Mouse (Mus musculus): Measurements from ENCODE around the gene Thap4. TPM values are rescaled to one million over a fixed set of nuclear protein-coding genes. Genes with fewer than 3 reads are reported as not detected.

Gene Thap4
- total RNA-seq, 2 experiments from 2014 or later, result 14.0 to 19.5 TPM

DNA sequence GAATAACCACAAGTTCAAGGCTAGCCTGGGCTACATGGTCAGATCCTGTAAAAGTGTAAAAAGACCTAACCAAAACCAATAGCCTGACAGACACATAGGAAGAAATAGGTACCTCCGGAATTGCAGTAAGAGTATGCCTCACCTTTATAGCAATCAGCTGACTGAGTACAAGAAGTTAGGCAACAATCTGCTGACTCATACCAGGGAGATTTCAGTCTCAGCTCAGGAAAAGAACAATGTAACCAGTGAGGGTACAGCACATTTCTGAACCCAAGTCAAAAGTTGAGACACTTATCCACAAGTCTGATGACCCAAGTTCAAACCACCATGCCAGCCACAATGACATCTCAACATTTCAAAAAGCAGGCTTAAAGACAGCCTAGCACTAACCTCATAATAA lies 6.1 kb downstream of the Thap4 start:
- ATAC-seq (ENCODE audit: poor library complexity, severe bottlenecking), result peak; percentile 92

DNA sequence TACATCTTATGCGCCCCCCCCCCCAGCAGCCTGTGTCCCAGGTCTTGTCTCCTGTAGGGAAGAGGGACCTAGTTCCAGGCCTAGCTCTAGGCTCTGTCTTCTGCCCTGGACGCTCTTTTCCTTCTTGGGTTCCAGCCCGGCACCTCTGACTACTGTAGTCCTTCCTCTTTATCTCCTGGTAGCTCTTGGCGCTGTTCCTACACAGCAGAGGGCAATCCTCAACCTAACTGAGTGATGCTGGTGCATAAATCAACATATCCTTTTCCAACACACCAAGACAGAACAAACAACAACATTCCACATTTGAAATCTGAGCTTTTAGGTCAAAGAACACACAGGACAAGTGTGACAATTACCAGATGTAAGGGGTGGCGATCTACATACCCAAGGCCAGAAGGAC lies 8.5 kb downstream of the Thap4 start:
- ATAC-seq (ENCODE audit: poor library complexity, severe bottlenecking), result no peak

DNA sequence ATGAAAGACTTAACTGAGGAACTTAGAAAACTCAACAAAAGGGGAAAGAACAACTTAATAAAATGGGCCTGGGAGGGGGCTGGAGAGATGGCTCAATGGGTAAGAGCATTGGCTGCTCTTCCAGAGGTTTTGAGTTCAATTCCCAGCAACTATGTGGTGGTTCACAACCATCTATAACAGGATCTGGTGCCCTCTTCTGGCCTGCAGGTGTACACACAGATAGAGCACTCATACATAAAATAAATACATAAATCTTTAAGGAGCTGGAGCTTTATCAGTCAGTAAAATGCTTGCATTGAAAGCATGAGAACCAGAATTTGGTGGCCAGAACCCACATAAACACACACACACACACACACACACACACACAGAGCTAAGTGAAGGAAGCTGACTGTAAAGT lies 11.8 kb downstream of the Thap4 start:
- ATAC-seq (ENCODE audit: poor library complexity, severe bottlenecking), result no peak

DNA sequence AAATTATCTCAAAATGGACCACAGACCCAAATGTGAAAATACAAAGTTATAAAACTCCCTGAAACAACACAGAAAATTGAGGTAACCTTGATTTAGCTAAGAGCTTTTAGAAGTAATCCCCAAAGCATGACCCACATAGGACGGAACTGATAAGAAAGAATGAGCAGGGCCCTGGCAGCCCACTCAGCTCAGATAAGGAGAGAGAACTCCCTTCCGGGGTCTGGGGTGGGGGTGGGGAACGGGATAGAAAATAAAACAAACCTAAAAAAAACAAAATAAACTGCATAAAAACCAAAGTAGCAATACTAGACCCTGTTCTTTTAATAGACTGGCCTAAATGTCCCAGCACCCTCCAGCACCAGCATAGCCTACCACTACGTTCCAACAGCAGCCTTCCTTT lies 12.7 kb downstream of the Thap4 start:
- no peak for ATAC-seq (ENCODE audit: poor library complexity, severe bottlenecking)

DNA sequence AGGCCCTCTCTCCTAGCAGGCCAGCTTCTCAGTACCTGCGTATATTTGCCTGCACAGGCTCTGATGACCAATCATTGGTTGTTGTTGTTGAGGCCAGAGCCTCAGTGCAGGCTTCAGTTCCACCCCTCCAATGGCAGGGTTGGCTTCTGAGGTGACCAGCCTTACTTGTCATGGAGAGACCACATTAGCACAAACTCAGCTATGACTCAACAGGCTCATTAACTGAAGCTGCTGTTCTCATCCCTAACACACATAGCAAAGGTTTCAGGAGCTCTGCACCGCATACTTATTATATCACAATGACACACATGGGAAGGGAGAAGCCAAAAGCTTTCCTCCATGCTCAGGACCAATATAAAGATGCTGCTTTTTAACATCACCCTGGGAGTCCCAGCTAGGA lies 14.0 kb downstream of the Thap4 start:
- no peak for ATAC-seq (ENCODE audit: poor library complexity, severe bottlenecking)

DNA sequence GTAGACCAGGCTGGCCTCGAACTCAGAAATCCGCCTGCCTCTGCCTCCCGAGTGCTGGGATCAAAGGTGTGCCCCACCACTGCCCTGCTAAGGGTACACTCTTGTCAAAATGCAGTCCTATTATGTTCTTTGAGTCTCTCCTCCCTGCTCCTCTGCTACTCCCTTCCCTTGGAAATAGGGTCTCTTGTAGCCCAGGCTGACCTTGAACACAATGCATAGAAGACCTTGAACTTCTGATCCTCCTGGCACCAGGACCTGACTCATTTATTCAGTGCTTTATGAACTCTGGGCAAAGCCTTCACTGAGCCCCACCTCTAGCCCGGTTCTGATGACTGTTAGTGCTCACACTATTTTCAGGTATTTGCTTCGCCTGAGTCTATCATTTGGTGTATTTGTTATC lies 17.0 kb downstream of the Thap4 start:
- no peak for ATAC-seq (ENCODE audit: poor library complexity, severe bottlenecking)

DNA sequence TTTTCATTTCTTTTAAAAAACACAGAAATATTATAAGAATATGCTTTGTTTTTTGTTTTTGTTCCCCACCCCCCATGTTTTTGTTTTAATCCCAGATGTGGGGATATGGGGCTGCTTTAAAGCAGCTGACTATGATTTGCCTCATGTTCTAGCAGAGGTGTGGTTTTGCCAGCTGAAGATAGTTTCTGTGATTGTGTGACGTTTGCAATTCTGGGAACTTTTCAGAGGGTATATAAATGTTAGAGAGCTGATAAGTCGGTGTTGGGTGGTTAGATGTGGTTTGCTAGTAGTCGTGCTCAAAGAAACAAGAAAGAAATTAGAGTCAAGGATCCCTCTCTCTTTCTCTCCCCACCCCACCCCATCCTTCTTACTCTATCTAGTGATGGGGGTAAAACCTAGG lies 18.8 kb downstream of the Thap4 start:
- ATAC-seq (ENCODE audit: poor library complexity, severe bottlenecking), result no peak

DNA sequence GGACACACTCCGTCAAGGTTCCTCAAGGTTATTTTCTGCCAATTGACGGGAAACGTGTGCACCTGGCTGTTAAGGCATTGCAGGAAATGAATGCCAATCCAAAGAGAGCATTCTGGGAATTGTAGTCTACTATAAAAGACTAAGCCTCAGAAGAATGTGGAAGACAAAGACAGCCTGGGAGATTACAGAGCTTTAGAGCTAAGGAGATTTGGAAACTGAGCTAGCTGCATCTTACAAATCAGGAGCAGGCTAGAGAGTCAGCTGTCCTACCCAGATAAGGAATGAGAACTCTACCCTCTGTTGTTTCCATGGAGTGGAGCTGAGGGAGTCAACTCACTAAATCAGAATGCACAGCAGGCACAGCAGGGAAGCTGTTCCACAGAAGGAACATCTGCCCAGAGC lies 22.8 kb downstream of the Thap4 start:
- no peak for ATAC-seq (ENCODE audit: poor library complexity, severe bottlenecking)

DNA sequence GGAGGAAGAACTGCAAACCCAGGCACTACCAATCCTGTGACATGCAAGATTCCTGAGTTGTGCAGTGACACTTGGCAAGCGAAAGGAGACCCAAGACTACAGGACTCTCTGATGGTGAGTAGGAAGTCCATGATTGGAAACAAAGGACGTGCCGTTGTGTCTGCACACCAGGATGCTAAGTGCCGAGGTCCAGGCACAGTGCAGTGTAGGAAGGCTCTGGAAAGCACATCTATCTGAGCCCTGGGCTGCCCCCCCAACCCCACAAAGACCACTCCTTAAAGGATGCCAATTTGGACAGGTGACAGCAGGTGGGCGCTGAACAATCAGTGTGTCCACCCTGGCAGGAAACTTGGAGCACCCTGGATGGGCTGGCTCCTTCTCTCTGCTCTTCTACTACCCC lies 23.6 kb downstream of the Thap4 start:
- ATAC-seq (ENCODE audit: poor library complexity, severe bottlenecking), result no peak

DNA sequence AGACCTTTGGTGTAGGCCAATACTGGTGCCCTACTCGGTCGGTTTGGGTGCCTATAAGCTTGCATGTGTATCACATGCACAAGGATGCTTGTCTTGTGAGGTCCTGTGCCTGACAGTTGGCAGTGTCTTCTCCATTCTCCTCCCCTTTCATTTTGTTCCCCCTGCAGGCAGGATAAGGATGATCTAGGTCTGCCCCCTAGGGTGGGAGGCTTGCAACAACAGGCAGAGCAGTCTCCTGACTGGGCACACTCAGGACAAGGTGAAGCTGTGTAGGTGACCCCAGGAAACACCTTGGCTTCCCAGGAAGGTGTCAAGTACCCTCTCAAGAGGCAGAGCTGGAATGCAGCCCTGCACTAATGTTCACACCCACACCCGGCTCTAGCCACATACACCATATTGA lies 27.7 kb downstream of the Thap4 start:
- peak; percentile 95 for ATAC-seq (ENCODE audit: poor library complexity, severe bottlenecking)

DNA sequence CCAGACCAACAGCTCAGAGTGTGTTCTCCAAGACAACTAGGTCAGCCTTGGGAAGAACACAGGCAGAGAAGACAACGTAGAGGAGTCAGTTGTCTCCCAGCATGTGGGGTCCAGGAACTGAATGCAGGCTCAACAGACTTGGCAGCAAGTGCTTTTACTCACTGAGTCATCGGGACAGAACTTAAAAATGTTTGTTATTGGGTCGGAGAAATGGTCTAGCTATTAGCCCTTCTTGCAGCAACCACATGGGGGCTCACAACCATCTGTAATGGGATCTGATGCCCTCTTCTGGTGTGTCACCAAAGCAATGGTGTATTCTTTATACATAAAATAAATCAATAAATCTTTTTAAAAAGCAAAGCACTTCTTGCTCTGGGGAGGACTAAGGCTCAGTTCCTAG lies 28.5 kb downstream of the Thap4 start:
- no peak for ATAC-seq (ENCODE audit: poor library complexity, severe bottlenecking)

DNA sequence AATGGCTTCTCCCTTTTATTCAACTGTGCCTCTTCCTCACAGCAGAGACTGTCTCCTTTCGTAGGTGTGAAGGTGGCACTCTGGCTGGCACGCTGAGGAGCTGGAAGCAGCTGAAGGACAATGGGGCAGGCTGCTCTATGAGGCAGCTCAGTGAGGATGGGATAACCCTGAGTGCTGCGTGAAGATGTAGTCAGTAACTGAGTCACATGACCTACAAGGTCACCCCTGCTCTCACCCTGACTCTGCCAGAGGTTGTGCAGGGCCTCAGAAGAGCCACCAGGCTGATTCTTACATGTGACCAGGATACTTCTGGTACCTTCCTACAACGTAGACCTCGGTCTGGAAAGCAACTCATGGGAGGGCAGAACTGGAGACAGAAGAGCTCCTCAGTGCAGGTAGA lies 29.0 kb downstream of the Thap4 start:
- ATAC-seq (ENCODE audit: poor library complexity, severe bottlenecking), result no peak

DNA sequence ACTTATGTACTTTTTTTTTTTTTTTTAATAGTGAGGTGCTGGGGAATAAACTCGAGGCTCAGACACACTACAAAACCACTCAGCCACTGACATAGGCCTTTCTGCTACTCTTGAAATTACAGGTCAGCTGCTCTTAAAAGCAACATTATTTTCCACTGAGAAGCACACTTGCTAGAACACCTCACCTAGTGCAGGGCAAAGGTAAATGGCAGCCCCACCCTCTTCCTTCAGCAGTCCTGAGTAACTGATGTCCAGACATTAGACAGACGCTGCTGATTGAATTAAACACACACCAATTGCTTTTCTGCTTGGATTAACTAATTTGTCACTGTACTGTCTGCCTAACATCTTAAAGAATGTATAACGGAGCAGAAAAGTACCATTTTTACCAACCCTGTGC lies 30.0 kb downstream of the Thap4 start:
- ATAC-seq (ENCODE audit: poor library complexity, severe bottlenecking), result no peak

DNA sequence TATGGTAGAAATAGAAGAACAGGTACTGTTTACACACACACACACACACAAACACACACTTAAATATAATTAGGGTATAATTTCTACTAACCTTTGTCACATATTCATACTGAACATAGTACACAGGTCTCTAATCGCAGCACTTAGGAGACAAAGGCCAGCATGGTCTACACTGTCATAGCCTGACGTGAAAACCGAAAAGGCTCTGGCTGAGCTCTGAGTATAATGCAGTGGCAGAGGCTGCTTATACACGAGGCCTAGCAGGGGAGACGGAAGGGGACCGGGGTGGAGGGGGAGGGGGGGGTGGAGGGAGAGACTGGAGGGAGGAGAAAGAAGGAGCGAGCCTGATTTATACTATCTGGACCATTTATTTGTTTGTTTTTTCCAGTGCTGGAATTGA lies 33.1 kb downstream of the Thap4 start:
- no peak for ATAC-seq (ENCODE audit: poor library complexity, severe bottlenecking)

DNA sequence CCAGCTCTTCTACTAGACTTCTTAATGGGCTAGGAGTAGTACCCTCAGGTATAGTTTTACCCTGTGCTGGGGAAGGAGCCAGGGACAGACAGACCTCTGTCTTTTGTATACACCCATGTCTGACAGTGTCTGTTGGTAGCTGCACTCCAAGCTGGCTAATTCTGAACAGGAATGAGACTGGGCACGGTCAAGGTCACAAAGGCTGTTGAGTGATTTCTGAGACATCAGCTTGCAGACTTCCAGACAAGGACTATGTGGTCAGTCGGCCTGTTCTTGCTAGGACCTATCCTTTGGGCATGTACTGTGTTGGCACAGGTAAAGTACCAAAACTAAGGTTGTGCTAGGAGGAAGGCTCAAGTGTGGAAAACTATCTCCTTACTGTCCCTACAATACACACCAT lies 38.5 kb downstream of the Thap4 start:
- ATAC-seq (ENCODE audit: poor library complexity, severe bottlenecking), result no peak

DNA sequence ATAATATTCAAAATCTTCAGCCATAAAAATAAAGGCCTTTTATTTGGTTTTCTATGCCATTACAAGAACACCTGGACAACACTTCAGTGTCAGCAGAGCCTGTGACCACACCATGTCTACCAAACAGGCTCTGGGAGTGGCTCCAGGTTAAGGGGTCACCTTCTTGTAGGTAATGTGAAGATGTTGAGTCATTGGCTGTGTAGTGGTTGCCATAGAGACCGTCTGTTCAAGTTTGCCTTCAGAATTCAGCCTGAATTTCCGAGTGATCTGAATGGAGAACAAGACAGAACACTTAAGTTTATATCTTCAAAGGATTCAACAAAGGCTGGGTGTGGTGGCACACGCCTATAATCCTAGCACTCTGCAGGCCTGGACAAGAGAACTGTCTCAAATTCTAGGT lies 49.3 kb downstream of the Thap4 start:
- no peak for ATAC-seq (ENCODE audit: poor library complexity, severe bottlenecking)

DNA sequence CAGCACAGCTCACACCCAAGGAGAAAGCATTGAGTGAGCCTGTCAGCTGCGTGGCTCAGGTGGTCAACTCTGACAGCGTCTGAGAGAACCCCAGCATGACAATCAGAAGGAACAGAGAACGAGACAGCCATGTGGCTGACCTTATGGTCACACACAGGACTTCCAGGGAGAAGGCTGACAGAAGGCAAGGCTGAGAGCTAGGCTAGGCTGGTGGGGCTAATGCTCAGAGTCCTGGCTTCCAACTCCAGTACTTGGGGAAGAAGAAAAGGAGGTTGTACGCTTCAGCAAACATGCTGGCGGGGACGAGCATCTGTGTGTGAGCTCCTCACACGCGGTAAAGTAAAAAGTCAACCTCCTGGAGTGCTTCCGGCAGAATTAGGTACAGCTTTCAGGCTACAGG lies 50.3 kb downstream of the Thap4 start:
- ATAC-seq (ENCODE audit: poor library complexity, severe bottlenecking), result no peak

DNA sequence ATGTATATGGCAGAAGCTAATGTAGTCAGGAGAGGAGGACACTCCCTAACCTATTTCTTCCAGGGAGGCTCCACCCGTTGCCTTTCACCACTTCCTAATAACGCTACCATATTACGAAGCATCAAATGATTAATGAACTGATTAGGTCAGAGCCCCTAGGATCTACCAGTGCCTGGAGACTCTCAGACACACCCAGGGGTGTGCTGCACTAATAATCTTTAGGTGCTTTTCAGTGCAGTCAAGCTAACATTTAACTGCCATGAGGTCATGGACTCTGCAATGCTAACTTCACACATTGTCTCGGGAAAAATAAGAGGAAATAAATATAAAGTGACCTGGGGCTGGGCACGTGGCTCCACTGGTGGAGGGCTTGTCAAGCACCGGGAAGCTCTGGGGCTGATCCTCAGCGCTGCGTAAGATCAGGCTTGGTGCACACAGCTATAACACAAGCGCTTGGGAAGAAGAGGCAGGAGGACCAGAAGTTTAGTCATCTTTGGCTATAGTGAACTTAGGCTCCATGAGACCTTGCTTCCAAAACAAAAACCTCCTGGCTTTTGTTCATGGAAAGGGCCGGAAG lies 51.1 kb downstream of the Thap4 start:
- no peak for ATAC-seq (ENCODE audit: poor library complexity, severe bottlenecking)

DNA sequence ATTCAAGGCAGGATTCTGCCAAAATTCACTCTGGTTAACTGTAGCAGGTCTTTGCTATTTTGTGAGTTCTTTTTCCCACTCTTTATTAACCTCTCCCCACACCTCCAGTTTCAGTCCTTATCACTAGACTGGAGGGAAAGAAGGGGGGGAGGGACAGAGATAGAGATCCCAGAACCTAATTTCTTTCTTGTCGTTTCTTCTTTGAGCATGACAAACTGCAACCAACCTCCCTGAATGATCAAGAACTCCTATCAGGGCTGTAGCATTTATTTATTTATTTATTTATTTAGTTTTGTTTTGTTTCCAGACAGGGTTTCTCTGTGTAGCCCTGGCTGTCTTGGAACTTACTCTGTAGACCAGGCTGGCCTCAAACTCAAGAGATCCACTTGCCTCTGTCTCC lies 52.6 kb downstream of the Thap4 start:
- ATAC-seq (ENCODE audit: poor library complexity, severe bottlenecking), result no peak

DNA sequence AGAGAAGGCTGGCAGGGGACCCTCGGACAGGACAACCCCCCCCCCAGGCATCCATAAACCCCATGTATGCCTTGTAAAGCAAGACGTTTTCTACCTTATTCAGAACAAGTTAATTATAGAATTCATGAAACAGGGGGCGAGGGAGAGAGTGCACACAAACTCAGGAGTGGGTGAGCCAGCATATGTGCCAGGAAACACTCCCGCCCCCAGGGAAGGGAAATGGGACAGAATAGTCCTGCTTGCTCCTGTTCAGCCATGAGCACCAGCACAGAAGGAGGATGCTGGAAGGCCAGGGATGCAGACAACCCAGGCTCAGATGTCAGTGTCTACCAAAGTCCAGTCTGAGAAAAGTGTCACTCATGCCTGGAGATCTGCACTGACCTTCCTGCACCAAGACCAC lies 55.5 kb downstream of the Thap4 start:
- no peak for ATAC-seq (ENCODE audit: poor library complexity, severe bottlenecking)

DNA sequence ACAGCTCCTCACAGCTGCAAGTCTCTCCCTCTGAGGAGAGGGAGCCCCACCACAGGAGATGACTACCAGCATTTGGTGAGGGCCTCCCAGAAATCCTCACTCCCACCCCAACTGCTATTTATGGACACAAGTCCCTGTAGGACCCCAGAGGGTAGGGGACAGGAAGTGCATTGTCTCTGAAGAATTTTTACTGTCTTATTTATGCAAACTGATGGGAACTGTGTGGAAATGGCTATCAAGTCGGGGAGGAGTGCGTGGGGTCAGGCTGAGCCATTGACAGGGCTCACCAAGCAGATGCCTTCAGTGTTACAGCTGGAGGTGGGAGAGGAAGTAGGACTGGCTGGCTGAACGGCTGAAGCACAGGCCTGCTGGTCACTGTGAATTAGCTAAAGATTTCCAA lies 57.3 kb downstream of the Thap4 start:
- ATAC-seq (ENCODE audit: poor library complexity, severe bottlenecking), result no peak

DNA sequence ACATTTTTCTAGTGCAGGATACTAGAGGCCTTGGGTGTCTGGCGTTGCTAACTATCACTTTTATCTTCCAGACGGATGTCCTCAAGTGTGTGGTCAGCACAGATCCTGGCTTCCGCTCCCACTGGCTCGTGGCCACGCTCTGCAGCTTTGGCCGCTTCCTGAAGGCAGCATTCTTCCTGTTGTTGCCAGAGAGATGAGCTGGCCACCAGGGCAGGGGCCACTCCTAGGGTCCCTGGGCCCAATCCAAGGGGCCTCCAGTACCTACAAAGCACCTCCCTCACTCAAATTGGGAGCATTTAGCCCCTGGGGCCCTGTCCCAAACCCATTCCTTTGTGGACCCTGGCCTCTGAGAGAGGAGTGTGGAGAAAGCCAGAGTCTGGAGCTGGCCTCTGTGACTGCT lies 59.7 kb downstream of the Thap4 start:
- no peak for ATAC-seq (ENCODE audit: poor library complexity, severe bottlenecking)

DNA sequence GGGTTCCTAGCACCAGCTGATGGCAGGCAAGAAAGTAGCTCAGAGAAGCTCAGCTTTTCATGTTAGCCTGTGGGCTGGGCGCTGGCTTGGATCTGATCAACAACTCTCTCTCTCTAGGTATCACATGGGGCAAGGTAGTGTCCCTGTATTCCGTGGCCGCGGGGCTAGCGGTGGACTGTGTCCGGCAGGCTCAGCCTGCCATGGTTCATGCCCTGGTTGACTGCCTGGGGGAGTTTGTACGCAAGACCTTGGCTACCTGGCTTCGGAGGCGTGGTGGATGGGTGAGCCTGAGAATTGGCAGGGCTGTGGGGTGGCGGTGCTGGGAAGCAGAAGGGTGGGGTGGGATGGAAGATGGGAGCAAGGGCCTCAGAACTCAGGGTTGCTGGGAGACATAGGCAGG lies 60.7 kb downstream of the Thap4 start:
- no peak for ATAC-seq (ENCODE audit: poor library complexity, severe bottlenecking)

DNA sequence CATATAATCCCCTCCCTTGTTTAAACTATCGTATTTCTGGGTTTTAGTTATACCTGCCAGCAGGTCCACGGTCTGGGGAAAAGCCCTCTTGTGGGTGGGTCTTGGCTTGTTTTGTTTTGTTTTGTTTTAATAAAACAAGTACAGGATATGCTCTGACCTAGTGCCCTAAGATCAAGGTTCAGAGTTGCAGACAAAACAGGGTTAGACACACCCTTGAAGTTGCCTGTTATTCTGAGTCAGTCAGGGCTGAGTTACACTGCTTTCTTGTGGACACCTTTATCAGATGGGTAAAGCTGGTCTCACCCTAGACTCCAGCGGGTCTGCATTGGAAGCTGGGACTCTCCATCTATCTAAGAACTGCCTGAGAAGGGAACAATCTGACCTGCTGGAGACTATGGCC lies 61.2 kb downstream of the Thap4 start:
- no peak for ATAC-seq (ENCODE audit: poor library complexity, severe bottlenecking)
